Mouse (Mus musculus): ENCODE results near the gene Col4a1.
A peak's percentile ranks its signal among the peaks of the same experiment; 100 is the strongest.

The Col4a1 gene

GRCm38 (mm10) chr8:11331561-11331960, 18.9 kb upstream of the Col4a1 start:
- peak; percentile 44 for DNase-seq (ENCODE audit: low read depth, low spot score)

GRCm38 (mm10) chr8:11327722-11328417, 15.2 kb upstream of the Col4a1 start:
- no peak for DNase-seq (ENCODE audit: low read depth, low spot score)

- peak; percentile 47 for DNase-seq (ENCODE audit: low read depth, low spot score)
These were observed 14.7 kb upstream of the Col4a1 start for GRCm38 (mm10) chr8:11327298-11327697.

- DNase-seq (ENCODE audit: low read depth, low spot score) = no peak
These were observed 12.3 kb upstream of the Col4a1 start for GRCm38 (mm10) chr8:11324801-11325395.

- peak; percentile 48 for DNase-seq (ENCODE audit: low read depth, low spot score)
These were observed 11.1 kb upstream of the Col4a1 start for GRCm38 (mm10) chr8:11323681-11324080.

GRCm38 (mm10) chr8:11322724-11323585, 10.3 kb upstream of the Col4a1 start:
- peak; percentile 87 for DNase-seq (ENCODE audit: low read depth, low spot score)

GRCm38 (mm10) chr8:11321841-11322240, 9.2 kb upstream of the Col4a1 start:
- DNase-seq (ENCODE audit: low read depth, low spot score) = no peak

- no peak for DNase-seq (ENCODE audit: low read depth, low spot score)
These were observed 6.8 kb upstream of the Col4a1 start for GRCm38 (mm10) chr8:11319405-11319804.

- no peak for DNase-seq (ENCODE audit: low read depth, low spot score)
These were observed 3.5 kb upstream of the Col4a1 start for GRCm38 (mm10) chr8:11316118-11316517.

- DNase-seq (ENCODE audit: low read depth, low spot score) = no peak
These were observed 2.7 kb upstream of the Col4a1 start for GRCm38 (mm10) chr8:11315179-11315943.

GRCm38 (mm10) chr8:11314613-11315012, 2.0 kb upstream of the Col4a1 start:
- DNase-seq (ENCODE audit: low read depth, low spot score) = no peak

- DNase-seq (ENCODE audit: low read depth, low spot score) = peak; percentile 72
These were observed 818 bp upstream of the Col4a1 start for GRCm38 (mm10) chr8:11313176-11314111.

- DNase-seq (ENCODE audit: low read depth, low spot score) = peak; percentile 71
These were observed 811 bp downstream of the Col4a1 start for GRCm38 (mm10) chr8:11311681-11312348.

GRCm38 (mm10) chr8:11310049-11310448, 2.6 kb downstream of the Col4a1 start:
- peak; percentile 70 for DNase-seq (ENCODE audit: low read depth, low spot score)

GRCm38 (mm10) chr8:11309226-11309625, 3.4 kb downstream of the Col4a1 start:
- DNase-seq (ENCODE audit: low read depth, low spot score) = no peak

- DNase-seq (ENCODE audit: low read depth, low spot score) = no peak
These were observed 4.0 kb downstream of the Col4a1 start for GRCm38 (mm10) chr8:11308570-11308998.

GRCm38 (mm10) chr8:11307451-11307850, 5.2 kb downstream of the Col4a1 start:
- no peak for DNase-seq (ENCODE audit: low read depth, low spot score)

- no peak for DNase-seq (ENCODE audit: low read depth, low spot score)
These were observed 7.1 kb downstream of the Col4a1 start for GRCm38 (mm10) chr8:11305539-11305938.

GRCm38 (mm10) chr8:11304027-11304601, 8.5 kb downstream of the Col4a1 start:
- DNase-seq (ENCODE audit: low read depth, low spot score) = no peak

- DNase-seq (ENCODE audit: low read depth, low spot score) = peak; percentile 53
These were observed 12.2 kb downstream of the Col4a1 start for GRCm38 (mm10) chr8:11300436-11300835.

All from 3T3-L1 (cell line).